Mouse (Mus musculus): Measurements from ENCODE around the gene Nol12.
A peak's percentile ranks its signal among the peaks of the same experiment; 100 is the strongest.

Gene Nol12

DNA sequence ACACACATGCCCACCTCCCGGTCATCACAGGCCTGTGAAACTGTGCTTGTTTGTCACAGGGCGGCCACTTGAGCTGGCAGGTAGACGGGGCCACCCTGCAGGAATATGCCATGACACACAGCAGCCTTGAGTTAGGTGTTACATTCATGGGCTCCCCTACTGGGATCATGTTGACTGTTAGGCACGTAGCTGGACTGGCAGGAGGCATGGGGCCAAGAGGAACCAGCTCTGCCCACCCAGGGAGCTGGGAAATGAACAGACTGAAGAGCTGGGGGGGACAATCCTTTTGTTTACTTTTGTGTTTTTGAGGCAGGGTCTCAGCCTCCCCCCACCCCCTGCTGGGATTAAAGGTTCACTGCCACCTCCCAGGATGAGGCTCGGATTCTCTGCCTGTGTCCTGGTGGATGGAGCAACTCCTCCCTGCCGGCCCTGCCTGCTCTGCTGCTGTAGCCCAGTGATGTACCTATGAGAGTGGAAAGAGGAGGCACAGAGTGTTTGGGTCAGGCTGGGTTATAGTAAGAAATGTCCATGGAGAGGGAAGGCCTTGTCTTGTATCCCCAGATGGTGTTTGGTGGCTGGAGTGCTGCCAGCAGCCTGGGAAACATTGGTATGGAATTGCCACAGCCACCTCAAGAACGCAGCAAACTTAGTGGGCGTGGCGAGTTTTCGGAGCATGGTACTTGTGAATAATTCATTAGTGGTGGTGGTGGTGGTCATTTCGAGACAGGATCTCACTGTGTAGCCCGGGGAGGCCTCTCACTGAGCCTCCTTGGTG lies 18.5 kb upstream of the Nol12 start:
- no peak for DNase-seq (ENCODE audit: low read depth)

DNA sequence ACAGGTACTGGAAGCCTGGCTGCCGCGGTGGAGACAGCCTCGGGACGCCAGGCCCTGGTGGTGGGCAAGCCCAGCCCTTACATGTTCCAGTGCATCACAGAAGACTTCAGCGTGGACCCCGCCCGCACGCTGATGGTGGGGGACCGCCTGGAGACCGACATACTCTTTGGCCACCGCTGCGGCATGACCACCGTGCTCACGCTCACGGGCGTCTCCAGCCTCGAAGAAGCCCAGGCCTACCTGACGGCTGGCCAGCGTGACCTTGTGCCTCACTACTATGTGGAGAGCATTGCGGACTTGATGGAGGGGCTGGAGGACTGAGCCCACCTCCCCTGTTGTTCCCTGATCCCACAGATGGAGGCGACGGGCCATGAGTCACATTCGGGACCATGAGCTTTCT lies 16.6 kb upstream of the Nol12 start:
- DNase-seq (ENCODE audit: low read depth) = no peak

DNA sequence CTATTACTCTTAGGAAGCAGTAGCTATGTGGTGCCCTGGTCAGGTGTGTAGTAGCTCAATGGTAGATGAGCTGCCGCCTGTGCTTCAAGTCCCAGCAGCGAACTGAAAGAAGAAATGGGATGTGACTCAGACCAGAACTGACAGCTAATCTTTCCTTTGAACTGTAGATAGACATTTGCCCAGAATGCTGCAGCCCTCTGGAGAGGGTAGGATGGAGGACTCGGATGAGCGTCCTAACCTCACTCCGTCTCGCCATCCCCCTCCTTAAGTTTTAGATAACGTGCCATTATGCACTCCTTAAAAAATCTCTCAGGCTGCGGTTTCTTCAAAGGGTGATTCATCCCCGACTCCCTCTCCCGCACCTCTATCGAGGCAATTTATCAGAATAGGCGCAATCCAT lies 14.8 kb upstream of the Nol12 start:
- no peak for DNase-seq (ENCODE audit: low read depth)

DNA sequence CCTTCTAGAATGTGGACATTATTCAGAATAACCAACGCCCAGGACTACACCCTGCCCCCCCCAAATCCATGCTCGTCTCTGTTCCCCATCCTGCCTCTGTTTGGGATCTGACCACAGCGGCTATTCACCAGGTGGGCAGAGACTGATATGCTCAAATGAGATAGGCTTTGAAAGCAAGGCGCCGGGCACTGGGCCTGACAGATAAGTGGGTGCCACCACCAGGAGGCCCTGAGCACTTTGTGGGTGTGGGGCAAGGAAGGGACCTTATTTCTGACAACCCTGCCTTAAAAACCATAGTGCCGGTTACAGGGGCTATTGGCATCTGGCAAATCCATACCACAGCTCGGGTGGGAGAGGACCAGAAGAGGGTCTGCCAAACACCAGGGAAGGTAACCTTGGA lies 12.0 kb upstream of the Nol12 start:
- DNase-seq (ENCODE audit: low read depth) = no peak

DNA sequence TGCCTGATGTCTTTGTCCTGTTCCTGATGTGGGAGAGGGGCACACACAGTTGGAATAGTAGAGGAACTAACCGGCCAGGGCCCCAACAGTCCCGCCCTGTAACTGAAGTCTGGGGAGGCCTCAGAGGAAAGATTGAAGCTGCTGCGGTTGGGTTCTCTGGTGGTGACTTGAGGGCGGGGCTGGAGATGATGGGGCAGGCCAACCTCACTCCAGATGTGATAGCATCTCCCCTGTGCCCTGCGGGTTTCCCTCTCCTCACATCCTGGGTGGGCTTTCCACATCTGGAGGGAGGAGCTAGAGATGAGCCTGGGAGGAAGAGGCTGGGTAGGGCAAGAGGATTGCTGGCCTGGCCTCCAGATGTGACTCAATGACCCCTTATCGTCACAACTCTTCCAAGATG lies 11.1 kb upstream of the Nol12 start:
- peak; percentile 76 for DNase-seq (ENCODE audit: low read depth)

DNA sequence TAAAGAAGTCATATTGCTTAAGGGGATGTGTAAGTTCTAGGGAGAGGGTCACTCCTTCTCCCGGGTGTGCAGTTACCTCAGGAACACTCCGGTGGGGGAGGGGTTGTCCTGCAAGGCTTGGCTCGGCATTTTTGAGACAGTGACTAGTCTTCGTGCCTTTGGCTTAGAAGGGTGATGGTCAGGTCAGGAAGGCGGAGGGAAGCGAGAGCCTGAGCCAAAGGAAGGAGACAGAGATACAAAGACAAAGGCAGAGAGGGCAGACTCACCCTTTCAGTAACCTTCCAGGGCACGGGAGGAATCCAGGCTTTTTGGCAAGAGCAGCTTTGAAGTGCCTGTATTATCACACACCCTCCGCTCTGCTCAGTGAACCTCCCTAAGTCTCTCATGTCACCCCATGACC lies 9.6 kb upstream of the Nol12 start:
- DNase-seq (ENCODE audit: low read depth) = no peak

DNA sequence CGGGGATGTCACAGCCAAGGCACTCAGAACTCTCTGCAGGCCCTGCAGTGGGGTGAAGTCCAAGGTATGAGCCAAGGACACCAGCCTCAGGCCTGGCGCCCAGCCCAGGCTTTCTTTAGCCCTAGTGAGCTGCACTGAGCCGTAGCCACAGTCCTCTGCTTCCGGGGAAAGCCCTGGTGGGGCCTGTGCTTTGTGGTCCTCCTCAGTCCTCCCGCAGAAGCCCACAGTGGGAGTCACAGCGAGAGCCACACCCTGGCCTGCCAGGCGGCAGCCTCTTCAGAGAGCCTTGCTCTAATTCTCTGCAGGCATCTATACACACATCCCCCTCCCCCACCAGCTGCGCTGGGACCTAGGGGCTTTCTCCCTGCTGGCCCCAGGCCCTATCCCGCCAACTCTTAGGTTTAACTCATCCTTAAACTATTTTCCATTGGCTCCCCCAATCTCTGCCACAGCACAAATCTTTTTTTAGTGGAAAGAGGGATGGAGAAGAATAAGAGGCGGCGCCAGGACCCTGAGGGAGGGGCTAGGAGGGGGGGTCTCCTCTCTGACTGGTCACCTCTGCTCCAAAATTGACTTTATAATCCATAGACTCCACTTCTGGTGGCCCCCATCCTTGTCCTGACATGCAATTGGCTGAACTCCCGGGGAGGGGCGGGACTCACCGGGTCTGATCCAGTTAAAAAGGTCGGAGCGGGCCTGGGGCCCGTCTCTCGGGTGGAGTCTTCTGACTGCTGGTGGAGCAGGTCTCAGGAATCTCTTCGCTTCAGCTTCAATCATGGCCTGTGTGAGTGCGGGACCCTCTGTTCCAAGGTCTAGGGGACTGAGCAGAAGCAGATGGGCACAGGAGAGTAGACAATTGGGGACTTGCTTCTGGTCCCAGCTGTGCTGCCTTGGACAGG lies 8.5 kb upstream of the Nol12 start, which contains the start of gene Lgals1:
TSS of gene Lgals1 (plus strand) at position 705 of the 899 bp plus-strand sequence.
- DNase-seq (ENCODE audit: low read depth) = peak; percentile 70

DNA sequence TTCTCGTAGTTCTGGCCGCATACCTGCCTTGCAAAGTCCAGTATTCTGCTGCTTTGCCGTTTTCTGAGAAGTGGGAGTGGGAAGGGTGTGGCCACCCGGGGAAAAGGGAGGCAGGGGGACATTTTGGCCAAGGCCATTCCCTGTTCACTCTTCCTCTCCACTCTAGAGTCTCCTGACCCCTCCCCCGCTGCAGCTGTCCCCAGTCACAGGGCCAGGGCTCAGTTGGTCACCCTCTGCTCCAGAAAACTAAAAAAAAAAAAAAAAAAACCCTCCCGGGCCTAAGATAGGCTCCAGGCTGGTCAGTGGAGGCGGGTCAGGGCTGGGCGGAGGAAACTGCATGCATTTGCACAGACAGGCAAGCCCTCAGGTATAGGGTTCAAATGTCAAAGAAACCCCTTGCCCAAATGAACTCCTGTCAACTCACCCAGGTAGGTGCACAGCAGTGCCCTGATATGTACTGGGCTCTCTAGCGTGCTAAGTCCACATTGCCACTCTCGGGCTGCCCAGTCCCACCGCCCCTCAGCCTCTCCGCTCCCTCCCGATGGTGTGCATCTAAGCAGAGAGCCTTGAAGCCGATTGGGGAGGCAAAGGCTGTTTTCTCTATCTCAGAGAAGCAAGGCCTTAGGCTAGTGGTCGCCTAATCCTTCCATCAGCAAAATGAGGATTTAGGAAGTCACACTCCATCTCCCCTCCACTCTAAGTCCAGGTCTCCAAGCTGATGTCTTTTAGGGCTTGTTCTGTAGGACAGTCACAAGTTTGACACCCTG lies 7.5 kb upstream of the Nol12 start:
- no peak for DNase-seq (ENCODE audit: low read depth)

DNA sequence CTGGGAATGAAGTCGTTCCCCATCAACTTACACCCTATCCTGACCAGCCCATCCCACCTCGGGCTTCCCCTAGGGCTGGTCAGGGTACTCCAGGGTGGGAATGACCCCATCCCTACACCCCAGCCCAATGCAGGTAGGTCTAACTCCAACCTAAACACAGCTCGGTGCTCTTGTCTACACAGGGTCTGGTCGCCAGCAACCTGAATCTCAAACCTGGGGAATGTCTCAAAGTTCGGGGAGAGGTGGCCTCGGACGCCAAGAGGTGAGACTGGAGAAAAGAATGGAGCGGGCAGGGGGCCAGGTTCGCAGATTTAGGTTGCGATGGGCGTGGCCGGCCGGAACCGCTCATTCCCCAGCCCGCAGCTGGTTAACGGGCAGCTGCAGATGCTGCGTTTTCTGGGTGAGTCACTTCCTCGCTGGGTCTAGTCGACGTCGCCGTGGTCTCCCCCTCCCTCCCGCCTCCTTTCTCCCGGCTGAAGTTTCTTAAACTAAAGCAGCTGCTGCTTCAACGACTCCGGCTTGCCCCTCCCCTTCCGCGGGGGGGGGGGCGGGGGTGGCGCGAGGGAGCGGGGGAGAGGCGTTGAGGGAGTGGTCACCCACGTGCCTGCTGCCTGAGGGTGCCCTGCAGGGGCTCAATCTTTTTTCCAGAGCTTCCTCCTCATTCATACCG lies 6.8 kb upstream of the Nol12 start:
- DNase-seq (ENCODE audit: low read depth) = peak; percentile 92

DNA sequence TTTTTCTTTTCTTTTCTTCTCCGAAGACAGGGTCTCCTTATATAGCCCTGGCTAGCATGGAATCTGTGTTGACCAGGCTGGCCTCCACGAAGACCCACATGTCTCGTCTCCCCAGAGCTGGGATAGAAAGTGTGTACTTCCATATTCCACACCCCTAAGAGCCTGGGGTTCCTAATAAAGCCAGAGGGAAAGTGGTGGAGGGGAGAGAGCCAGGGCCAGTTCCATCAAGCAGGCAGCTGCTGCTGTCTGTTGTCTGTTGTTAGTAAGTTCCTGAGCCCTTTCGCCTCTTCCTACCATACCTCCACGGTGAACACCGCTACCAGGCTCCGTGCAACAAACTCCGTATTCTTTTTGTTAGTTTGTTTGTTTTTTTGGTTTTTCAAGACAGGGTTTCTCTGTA lies 6.2 kb upstream of the Nol12 start:
- peak; percentile 50 for DNase-seq (ENCODE audit: low read depth)

DNA sequence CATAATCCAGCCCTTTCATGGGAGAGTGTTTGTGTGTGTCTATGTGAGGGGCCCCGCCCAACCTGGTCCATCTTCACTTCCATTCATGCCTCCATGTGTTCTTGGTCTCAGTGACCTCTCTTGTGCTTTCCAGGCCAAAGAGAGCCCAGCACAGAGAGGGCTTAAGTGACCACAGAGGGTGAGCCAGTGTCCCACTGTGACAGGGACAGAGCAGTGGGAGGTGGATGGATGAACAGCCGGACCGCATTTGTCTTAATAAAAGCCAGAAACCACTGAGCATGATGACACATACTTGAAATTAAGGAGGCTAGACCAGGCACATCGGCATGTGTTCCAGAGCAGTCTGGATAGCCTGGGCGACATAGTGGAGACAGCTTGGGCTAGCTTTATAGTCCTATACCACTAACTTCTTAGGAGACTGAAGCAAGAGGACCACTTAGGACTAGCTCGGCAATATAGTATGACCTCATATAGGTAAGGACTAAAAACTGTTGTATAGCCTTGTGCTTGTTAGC lies 4.5 kb upstream of the Nol12 start:
- DNase-seq (ENCODE audit: low read depth) = no peak

DNA sequence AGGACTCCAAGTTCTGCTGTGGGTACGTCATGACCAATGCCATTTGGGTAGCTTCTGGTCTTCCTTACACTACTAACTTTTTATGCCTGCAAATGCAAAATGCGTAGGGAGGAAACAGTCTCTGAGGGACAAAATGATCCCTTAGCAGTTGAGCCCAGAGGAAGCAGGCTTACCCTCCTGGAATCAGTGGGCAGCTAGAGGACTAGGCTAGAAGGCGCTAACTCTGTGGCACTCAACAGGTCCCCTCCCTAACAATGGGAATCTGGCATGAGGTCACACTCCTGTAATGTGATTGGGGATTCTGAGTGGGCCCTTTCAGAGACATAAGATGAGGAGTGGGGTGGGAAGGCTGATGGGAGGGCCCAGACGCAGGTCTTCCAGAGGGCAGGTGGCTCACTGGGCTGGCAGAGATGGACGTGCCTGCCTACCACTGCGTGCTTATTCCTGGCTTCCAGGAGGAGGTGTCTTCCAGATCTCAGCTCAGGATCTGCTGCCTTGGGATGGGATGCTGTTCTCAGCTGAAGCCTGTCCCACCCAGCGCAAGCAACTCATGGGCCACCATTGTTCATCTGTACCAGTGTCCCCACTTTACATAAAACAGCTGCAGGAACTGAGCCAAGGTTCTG lies 3.8 kb upstream of the Nol12 start:
- DNase-seq (ENCODE audit: low read depth) = no peak

DNA sequence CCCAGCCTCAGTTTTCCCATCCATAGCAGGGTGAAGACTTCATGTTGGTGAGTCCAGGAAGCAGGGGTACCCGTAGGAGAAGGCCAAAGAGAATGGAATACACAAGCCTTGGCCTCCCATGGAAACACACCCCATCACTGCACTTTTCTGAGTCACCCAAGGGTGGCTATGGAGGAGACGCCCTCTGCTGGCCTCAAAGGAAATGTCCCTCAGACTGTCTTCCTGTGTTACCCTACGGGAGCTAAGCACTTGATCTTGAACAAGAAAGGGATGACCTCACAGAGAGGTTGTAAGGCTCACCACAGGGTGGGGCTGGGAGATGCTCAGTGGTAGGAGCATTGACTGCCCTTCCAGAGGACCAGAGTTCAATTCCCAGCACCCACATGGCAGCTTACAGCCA lies 3.2 kb upstream of the Nol12 start:
- peak; percentile 91 for DNase-seq (ENCODE audit: low read depth)

DNA sequence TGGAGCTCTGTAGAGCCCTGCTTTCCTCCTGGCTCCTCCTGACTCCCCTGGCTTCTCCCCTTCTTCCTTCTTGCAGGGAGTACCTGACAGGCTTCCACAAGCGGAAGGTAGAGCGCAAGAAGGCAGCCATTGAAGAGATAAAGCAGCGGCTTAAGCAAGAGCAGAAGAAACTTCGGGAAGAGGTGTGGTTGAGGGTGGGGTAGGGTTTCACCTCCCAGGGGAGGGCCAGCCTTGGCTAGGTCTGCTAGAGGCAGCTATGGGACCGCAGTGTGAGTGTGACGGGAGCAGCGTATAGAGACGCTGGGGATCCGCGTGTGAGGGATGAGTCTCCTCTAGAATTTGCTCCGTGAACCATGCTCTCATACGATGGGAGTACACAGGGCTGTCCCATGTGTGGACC lies 1.7 kb downstream of the Nol12 start:
- DNase-seq (ENCODE audit: low read depth) = no peak

DNA sequence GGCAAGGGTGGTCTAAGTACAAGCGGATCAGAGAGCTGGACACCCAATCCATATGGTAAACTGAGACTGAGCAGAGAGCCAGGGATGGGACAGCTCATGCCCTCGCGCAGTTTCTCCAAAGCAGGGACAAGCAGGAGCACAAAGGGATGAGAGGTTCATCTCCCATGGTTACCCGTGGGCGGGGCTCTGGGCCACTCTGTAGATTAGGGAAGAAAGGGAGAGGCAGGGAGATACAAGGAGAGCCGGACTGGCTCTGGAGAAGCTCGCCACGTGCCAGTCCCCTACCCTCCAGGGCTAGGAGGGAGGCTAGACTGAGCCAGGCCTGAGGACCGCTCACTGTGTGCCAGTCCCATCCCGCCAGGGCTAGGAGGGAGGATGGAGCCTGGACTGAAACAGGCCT lies 2.6 kb downstream of the Nol12 start:
- no peak for DNase-seq (ENCODE audit: low read depth)

DNA sequence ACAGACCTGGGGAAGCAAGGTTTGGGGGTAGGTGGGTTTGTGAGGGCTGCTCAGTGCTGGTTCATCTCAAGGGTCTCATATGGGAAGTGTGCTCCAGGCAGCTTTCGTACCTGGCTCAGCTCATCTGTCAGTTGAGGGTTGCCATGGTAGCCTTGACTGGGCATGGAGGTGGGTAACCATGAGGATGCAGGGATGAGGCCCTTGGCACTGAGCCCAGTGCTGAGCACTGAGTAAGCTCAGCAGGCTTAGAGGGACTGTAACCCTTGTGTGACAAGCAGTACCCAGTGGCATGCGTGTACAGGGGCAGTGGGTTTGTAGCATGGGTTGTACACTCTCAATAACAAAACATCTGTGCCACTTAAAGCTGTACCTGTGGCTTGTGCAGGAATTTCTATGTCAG lies 3.2 kb downstream of the Nol12 start:
- DNase-seq (ENCODE audit: low read depth) = no peak

DNA sequence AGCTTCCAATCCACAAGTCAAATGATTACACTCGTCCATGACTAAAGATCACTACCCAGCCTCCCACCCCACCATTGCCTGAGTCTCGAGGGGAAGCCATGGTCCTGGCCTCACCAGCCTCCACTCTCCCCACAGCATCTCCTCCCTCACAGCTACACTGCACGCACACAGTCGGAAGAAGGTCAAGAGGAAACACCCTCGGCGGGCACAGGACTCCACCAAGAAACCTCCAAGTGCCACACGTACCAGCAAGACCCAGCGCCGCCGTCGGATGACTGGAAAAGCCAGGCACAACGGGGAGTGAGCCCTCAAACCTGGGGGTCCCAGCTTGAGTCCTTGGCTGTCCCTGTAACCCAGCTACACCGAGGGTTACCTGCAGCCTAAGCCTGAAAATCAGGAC lies 5.6 kb downstream of the Nol12 start:
- DNase-seq (ENCODE audit: low read depth) = no peak

DNA sequence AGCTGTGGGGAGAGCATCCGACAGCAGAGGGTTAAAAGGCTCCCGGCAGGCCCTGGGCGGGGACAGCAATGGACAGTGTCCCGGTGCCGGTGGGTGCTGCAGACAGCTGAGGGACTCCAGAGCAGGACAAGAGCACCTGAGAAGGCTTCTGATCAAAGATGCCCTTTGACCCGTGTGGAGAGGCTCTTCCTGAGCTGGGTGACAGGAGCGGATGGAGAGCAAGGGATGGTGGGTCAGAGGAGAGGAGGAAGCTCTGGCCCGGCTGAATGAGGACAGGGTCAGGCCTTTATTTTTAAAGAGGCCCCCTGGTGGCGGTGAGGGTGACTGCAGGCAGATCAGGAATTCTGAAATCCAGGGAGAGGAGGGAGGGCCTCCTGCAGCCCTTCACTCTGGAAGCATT lies 7.9 kb downstream of the Nol12 start:
- peak; percentile 70 for DNase-seq (ENCODE audit: low read depth)

DNA sequence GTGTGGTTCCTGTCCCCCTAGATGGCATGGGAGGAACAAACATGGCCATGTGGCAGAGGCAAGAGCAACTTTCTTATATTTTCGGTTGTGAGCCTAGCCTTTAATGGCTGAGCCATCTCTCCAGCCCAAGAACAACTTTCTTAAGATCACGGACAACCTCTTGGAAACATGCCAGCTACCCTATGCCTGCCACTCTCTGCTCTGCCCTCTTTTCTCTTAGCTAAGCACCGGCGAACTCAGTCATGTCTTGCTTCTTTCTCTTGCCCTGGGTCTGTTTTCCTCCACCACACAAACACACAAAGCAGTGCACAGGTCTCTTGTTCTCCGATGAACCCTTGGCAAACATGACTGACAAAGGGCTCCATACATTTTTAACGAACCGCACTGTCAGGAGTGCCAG lies 11.5 kb downstream of the Nol12 start:
- no peak for DNase-seq (ENCODE audit: low read depth)

DNA sequence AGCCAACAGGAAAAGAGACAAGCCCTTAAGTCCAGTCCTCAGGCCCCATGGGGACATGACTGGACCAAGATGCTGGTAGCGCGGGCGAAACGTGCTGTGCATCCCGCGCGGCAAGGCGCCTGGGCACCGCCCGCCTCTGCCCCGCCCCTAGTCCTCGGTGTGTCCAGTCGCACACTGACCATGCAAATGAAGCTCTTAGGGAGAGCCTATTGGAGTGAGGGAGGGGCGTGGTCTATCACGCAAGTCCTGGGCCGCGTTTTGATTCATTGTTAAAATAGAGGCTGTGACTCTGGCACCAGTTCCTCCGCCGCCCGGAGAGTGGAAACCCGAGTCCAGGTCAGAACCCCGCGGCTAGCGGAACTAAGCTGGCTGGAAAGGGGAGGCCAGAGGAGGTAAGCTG lies 12.9 kb downstream of the Nol12 start, which contains the start of gene Triobp:
TSS of gene Triobp (plus strand) at position 68 of the 400 bp plus-strand sequence.
- DNase-seq (ENCODE audit: low read depth) = no peak

DNA sequence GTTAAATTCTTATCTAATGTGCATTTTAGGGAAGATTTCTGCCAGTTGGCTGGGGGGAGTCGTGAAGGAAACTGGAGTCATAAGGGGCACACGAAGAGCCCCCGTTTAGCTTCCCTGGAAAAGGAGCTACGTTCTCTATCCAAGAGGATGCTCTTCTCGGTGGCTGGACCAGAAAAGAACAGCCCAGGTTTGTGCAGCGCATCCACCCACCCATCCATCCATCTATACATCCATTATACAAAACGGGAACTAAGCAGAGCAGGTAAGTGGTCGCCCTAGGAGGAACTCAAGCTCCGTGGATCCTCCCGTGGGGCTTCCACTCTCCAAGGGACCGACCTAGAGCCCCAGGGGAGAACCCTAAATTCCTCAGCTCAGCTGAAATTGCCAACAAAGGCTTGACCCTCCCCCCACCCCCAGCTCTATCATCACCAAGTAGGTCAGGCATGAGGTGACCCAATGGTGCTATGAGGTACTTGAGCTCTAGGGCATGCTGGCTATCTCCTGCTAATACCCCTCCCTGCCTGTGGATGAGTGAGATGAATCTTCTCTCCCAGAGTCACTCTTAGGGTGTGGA lies 13.5 kb downstream of the Nol12 start:
- no peak for DNase-seq (ENCODE audit: low read depth)

Measured in naive thymus-derived CD4-positive, alpha-beta T cell, adult 2 months (primary cell).